ENCODE assay signal across 26 mouse cellular contexts in the genomic region with DNA sequence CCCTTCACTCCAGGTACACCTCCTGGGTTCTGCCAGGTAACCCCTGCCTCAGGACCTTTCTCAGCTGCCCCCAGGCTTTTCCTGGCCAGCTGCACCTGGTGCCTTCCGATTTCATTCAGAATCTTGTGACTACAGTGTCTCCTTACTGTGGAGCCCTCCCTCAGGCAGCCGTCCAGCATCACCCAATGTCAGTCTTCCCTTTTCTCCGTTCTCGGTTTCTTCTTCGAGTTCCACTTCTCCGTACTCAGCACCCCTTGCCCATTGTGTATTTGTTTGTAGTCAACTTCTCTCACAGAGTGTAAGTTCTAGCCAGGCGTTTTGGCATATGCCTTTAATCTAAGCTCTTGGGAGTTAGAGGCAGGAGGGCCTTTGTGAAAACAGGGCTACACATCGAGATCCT. TPM values are rescaled to one million over a fixed set of nuclear protein-coding genes. Genes with fewer than 3 reads are reported as not detected.
A peak's percentile ranks its signal among the peaks of the same experiment; 100 is the strongest.
DNase-seq lines count a peak whose midpoint lies in the region; ATAC-seq and TF ChIP-seq lines count a peak whose summit lies in the region.
"Had no signal": no experiment of that assay in that cellular context is flagged by ENCODE, and none has a peak within 500 bp of the region (broad histone marks: within the 10 kb centered on the region; RNA-seq: fewer than 3 reads in every experiment).

No protein-coding gene starts in this region.

- H3K27ac ChIP-seq in liver, embryonic 13.5 days = peak overlapping the region; percentile 22
- no peak overlapping the region for H3K27ac ChIP-seq in liver, postnatal 0 days (ENCODE audit: low read depth)
- H3K27ac ChIP-seq: embryonic facial prominence, embryonic 10.5 days; embryonic facial prominence, embryonic 13.5 days; forebrain, embryonic 12.5 days; forebrain, embryonic 15.5 days; heart, embryonic 10.5 days; heart, embryonic 13.5 days; hindbrain, embryonic 14.5 days had no signal

- H3K4me3 ChIP-seq in liver, embryonic 13.5 days (replicated peaks) = no peak overlapping the region
- H3K4me3 ChIP-seq in liver, postnatal 0 days (ENCODE audit: low read depth, low read length) = no peak overlapping the region
- H3K4me3 ChIP-seq: embryonic facial prominence, embryonic 10.5 days; embryonic facial prominence, embryonic 13.5 days; erythroblast, embryonic 14.5 days; forebrain, embryonic 12.5 days; forebrain, embryonic 15.5 days; heart, embryonic 10.5 days; heart, embryonic 13.5 days had no signal

- 88% methylated on average over 8 of the region's 8 CpGs for WGBS in liver, embryonic 13.5 days (ENCODE audit: insufficient replicate concordance)
- 92% methylated on average over 8 of the region's 8 CpGs for WGBS in liver, postnatal 0 days (ENCODE audit: insufficient replicate concordance)

- H3K9me3 ChIP-seq in liver, embryonic 13.5 days (replicated peaks) = no peaks in the 10 kb centered on the region
- H3K9me3 ChIP-seq in liver, postnatal 0 days (ENCODE audit: low read length) = no peaks in the 10 kb centered on the region
- H3K9me3 ChIP-seq: embryonic facial prominence, embryonic 13.5 days; forebrain, embryonic 12.5 days; forebrain, embryonic 15.5 days; heart, embryonic 10.5 days had no signal

- H3K4me1 ChIP-seq in liver, embryonic 13.5 days (replicated peaks) = peaks cover 95% of the 10 kb centered on the region
- peaks cover 45% of the 10 kb centered on the region for H3K4me1 ChIP-seq in liver, postnatal 0 days (ENCODE audit: insufficient read depth)

- TF ChIP-seq EP300 in liver, postnatal 0 days (IDR thresholded peaks at IDR 0.05; ENCODE audit: low read depth) = no peak

- H3K27me3 ChIP-seq in liver, embryonic 13.5 days = no peaks in the 10 kb centered on the region
- no peaks in the 10 kb centered on the region for H3K27me3 ChIP-seq in liver, postnatal 0 days (ENCODE audit: insufficient read depth, low read length)
- H3K27me3 ChIP-seq: embryonic facial prominence, embryonic 13.5 days; forebrain, embryonic 12.5 days; forebrain, embryonic 15.5 days; heart, embryonic 13.5 days had no signal

- TF ChIP-seq CTCF in liver, postnatal 0 days (IDR thresholded peaks at IDR 0.05; ENCODE audit: low read depth) = no peak

- H3K36me3 ChIP-seq in liver, embryonic 13.5 days = peaks cover 19% of the 10 kb centered on the region
- H3K36me3 ChIP-seq in liver, postnatal 0 days (replicated peaks; ENCODE audit: insufficient read depth, low read length) = no peaks in the 10 kb centered on the region; the same call in 1 of the 2 replicates
- H3K36me3 ChIP-seq: embryonic facial prominence, embryonic 13.5 days; forebrain, embryonic 12.5 days; forebrain, embryonic 15.5 days; heart, embryonic 10.5 days had no signal

- DNase-seq in liver, embryonic 13.5 days = no peak
- DNase-seq in liver, postnatal 0 days = no peak
- DNase-seq in kidney, postnatal 14 days = no peak
- no peak for DNase-seq in layer of hippocampus, postnatal 36 days
- DNase-seq: adrenal gland, adult 8-10 months; adrenal gland, postnatal 25 days; cerebellum, adult 11-12 months; cerebellum, adult 8-10 months; cerebellum, postnatal 10 days; cerebellum, postnatal 36 days; embryo, embryonic 11 days; gastrocnemius, postnatal 14 days; heart, adult 18-20 months; heart, postnatal 14 days; heart, postnatal 4 days had no signal

- no peak for ATAC-seq in liver, embryonic 13.5 days (ENCODE audit: low read depth)
- ATAC-seq in liver, postnatal 0 days = no peak
- ATAC-seq in granulocyte monocyte progenitor cell, adult 5-6 weeks (replicated peaks; ENCODE audit: poor library complexity, severe bottlenecking) = peak; percentile 45; the same call in 1 of the 2 replicates
- peak; percentile 58; the same call in 1 of the 2 replicates for ATAC-seq in monocyte, adult 5-6 weeks (replicated peaks; ENCODE audit: insufficient number of reproducible peaks, low FRiP score, low TSS enrichment, poor library complexity, severe bottlenecking)
- ATAC-seq: activated CD4-positive, CD25-positive, alpha-beta regulatory T cell, adult 4 months; forebrain, embryonic 15.5 days had no signal

- H3K4me2 ChIP-seq in liver, embryonic 13.5 days = no peak overlapping the region
- H3K4me2 ChIP-seq in liver, postnatal 0 days (ENCODE audit: low read depth, low read length) = no peak overlapping the region
- H3K4me2 ChIP-seq: embryonic facial prominence, embryonic 13.5 days; forebrain, embryonic 12.5 days; forebrain, embryonic 15.5 days; heart, embryonic 13.5 days; hindbrain, embryonic 14.5 days had no signal

- H3K9ac ChIP-seq in liver, embryonic 13.5 days = no peak overlapping the region
- no peak overlapping the region for H3K9ac ChIP-seq in liver, postnatal 0 days (replicated peaks)
- H3K9ac ChIP-seq: embryonic facial prominence, embryonic 13.5 days; forebrain, embryonic 12.5 days; forebrain, embryonic 15.5 days; heart, embryonic 13.5 days; hindbrain, embryonic 14.5 days had no signal

RNA-seq across cellular contexts. Expression of gene Cyth3, which starts 7.4 kb away (rescaled TPM):
- 35.0 and 42.2 TPM in 2 replicates for polyA plus RNA-seq in liver, embryonic 13.5 days (2015; fragmentation: Nextera tagmentation; extraction: Ambion mirVana)
- polyA plus RNA-seq in liver, postnatal 0 days (2015; fragmentation: Nextera tagmentation; extraction: Ambion mirVana) = 12.1 and 15.3 TPM in 2 replicates
- total RNA-seq in granulocyte monocyte progenitor cell, adult 5-6 weeks (2014; fragmentation: Nextera tagmentation) = 3.7 and 3.8 TPM in 2 replicates
- total RNA-seq in granulocyte monocyte progenitor cell, adult 5-6 weeks (2017) = 4.4 and 5.1 TPM in 2 replicates
- 129 to 134 TPM (median 132 TPM) in 3 replicates for total RNA-seq in monocyte, adult 5-6 weeks (2017)
- 10 to 100 TPM; 44.2 to 48.6 TPM for total RNA-seq in layer of hippocampus, postnatal 36 days (2021)

Comparison
In these comparisons a context has a peak if more than half of its experiments do, and no peak if none do; other contexts are left out.
1. ATAC-seq: peak in granulocyte monocyte progenitor cell, adult 5-6 weeks (single experiment) and monocyte, adult 5-6 weeks (single experiment); none in liver, embryonic 13.5 days (single experiment) and liver, postnatal 0 days (single experiment).
2. RNA of gene Cyth3, which starts 7.4 kb away (total RNA-seq): 129 to 134 TPM in monocyte, adult 5-6 weeks and 44.2 to 48.6 TPM in layer of hippocampus, postnatal 36 days; 3.7 to 5.1 TPM in granulocyte monocyte progenitor cell, adult 5-6 weeks; every median in the first group is over 4 times any median in the second.